Mouse (Mus musculus) kidney, postnatal 36 days (tissue): Measurements from ENCODE around the gene Amph.
"Not testable (repeated sequence)": the region's sequence is repeated elsewhere in the genome, so short reads cannot be mapped to it uniquely, and the experiment has no call there.

Source experiments
- DNase-seq, 2 experiments: peaks; one replicate each; pipeline ENCODE4 v3.0.0; 2021 to 2022; ENCODE audit warnings: mixed read lengths in 2 of 2

Amph gene

GRCm38 (mm10) chr13:18948171-18949028 is at the start of gene Amph:
Gene Amph, plus strand, starts transcription at chr13:18948205.
- DNase-seq, result peak; percentile 68 to 76

GRCm38 (mm10) chr13:18903623-18904022 is 44.4 kb upstream of the Amph start:
- DNase-seq, result no peak

DNA sequence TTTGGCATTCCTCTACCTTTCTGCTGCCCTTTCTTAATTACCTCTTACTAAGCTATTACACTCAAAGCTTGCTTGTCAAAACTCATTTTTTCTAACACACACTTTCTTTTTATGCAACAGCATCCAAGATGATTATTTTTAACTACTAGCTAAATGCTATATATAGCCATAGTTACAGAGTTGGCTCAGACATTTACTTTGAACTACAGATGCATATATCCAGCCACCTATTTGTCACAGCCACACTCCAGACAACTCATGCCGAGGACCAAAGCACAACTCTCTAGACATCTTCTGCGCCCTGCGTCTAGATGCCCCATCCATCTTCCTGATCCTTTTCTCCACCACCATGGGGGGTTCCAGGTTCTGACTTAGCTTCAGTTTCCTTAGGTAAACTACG is 33.2 kb upstream of the Amph start:
- DNase-seq, result no peak

DNA sequence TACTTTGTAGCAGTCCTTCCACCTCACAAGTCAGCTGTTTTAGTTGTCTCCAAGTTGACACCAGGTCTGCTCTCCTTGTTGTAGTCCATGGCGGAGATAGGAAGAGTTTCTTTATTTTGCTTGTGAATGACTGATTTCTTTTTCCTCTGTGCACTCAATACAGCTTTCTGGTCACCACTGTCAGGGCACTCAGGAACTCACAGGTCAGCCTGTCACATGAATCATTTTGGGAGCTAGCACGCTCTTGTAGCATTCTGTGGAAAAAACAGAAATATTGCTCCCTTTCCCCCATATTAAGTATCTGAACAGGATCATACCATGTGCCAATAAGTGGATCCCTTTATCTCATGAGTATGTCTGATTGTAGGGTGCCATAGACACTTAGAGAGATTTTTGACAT is 14.8 kb upstream of the Amph start:
- not testable (repeated sequence) for DNase-seq

DNA sequence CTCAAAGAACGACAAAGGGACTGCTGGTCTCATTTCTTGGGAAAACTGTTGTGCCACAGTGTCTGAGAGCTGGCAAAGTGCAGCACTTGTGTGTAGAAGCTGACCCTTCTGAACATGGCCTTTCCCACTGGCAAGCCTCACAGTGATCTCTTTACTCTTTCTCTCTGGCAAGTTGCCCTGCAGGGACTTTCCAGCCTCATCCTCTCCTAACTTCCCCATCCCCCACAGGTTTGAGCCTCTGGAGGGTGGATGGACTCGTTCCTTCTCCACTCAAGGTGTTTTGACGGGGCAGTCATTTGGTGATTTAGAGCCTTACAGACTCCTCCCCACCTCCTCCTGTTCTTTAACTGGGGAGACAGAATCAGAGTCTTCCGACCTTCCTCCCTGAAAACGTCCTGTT is 319 bp upstream of the Amph start:
- no peak for DNase-seq

GRCm38 (mm10) chr13:18949029-18949350 is 985 bp downstream of the Amph start:
- DNase-seq, result no peak

DNA sequence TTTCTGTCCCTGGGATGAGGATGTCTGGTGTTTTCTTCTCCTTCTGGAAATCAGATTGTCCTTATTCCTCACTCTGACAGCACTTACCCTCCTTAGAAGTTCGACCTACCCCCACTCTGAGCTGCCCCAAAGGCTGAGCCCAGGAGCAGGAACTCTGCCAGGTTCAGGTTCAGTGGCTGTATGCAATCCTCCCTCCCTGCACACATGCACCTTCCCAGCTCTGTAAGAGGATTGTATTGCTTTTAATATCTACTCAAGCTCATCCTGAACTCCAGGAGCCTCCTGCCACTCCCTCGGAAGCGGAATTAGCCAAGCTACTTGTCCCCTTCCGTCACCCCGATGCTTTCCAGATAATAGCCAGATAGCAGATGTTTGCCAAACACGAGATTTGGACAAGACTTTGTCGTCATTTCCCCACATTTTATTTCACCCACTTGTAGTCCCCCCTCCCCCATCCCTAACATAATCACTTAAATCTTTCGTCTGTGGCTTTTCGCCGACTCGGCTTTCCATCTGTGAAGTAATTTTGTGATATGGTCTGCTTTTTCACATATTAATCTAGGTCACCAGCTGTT is 1.7 kb downstream of the Amph start:
- peak; percentile 54 to 66 for DNase-seq

- no peak for DNase-seq
These were observed 5.6 kb downstream of the Amph start for GRCm38 (mm10) chr13:18953575-18953974.

- DNase-seq, result no peak
These were observed 8.3 kb downstream of the Amph start for GRCm38 (mm10) chr13:18956065-18956913.

- DNase-seq, result no peak
These were observed 9.0 kb downstream of the Amph start for GRCm38 (mm10) chr13:18957028-18957427.

DNA sequence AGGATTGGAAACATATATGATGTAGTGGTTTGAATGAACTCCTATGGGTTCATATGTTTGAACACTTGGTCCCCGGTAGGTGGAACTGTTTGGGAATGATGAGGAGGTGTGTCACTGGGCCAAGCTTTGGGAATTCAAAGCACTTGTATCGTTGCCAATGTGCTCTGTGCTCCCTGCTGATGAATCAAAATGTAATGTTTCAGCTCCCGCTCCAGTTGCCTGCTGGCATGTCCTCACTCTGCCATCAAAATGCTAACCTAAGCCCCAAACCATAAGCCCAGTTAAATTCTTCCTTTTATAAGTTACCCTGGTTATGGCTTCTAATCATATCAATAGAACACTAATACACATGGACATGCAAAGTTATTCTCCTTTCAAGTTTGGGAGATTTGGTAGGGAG is 24.6 kb downstream of the Amph start:
- no peak for DNase-seq

GRCm38 (mm10) chr13:18974351-18974750 is 26.3 kb downstream of the Amph start:
- no peak for DNase-seq

DNA sequence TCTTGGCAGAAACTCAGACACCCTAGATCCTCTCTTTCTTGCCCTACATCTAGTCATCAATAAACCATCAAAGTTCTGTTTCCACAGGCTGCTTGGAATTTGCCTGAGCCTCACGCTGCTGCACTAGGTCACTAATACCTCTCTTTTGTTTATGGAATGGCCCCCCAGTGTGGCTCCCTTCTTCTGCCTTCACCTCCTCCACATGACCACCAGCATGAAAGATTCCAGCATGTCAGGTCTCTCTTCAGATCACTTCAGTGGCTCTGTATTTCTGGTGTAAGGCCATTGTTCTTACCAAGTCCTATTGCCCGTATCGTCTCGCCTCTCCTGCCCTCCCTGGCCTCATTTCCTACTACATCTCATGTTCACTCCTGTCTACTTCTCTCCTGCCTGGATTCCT is 39.3 kb downstream of the Amph start:
- no peak for DNase-seq

DNA sequence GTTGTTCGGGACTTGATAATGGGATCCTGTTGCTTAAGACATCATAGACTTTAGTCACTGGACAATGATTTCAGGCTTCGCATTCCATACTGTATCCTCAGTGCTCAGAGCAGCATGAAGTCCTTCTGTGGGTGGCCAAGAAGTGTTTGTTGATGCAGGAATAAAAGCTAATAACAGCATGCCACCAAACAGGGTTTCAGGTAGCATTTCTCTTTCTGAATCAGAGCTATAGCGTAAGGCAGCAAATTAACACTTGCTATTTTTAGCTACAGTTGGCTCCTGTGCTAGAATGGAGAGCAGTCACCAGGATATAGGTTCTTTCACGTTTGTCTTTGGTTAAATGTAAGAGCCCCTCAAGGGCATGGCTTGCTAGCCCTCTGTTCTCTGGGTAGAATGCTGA is 40.3 kb downstream of the Amph start:
- DNase-seq, result no peak

DNA sequence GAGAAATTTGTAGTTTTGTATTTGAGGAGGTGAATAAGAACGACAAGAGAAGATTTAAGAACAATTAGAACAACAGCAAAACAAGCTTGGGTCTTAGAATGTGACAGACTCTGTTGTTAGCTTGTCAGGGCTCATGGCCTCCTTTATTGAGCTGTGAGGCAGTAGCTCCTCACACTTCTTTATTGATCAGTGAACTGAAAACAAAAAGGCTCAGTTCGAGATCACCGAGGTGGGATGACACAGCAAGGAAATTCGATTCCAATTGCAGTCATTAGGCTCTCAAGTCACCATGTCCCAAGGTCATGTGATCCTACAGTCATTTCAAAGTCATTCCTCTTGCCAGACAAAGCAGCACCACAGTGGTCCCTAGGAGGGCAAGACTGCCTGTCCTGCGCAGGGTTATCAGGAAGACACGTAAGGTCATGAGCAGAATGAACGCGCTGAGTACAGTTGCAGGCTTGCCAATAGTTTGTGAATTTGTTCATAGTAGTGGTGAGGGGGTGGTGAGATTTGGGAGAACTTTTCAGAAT is 41.2 kb downstream of the Amph start:
- no peak for DNase-seq

GRCm38 (mm10) chr13:19002502-19002901 is 54.5 kb downstream of the Amph start:
- DNase-seq, result no peak

DNA sequence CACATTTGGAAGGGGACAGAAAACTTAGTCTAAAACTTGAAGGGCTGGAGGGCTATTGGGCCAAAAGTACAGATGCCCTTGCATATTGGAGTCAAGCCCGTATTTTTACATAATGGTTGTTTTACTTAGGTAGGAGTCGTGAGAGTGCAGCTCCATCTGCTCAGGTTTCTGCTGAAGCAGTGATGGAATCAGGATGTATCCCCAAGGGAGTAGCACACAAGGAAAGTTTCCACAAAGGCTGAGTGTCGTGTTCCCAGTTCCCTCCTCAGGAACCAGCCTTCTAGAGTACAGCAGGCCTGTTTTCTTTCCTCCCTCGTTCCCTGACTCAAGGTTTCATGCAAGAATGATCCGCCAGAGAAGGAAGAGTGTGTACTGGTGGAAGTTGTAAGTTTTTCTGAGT is 56.4 kb downstream of the Amph start:
- no peak for DNase-seq

- no peak for DNase-seq
These were observed 60.4 kb downstream of the Amph start for GRCm38 (mm10) chr13:19008440-19008839.

- no peak for DNase-seq
These were observed 66.9 kb downstream of the Amph start for GRCm38 (mm10) chr13:19014825-19015375.

DNA sequence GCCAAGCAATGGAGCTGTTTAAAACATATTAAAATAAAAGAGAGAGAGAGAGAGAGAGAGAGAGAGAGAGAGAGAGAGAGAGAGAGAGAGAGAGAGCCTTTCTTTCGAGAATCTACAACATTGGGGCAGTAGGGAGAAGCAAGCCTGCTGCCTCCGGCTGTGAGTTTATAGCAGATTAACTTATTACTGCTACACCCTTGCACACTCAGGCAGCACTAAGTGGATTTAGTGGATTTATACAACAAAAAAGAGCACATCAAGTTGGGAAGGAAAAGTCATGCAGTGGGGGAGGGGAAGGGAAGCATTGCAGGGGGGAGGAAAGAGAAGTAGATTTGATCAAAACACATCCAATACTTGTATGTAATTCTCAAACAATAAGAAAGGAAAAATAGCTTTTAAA is 73.5 kb downstream of the Amph start:
- no peak for DNase-seq

- no peak for DNase-seq
These were observed 74.3 kb downstream of the Amph start for GRCm38 (mm10) chr13:19022310-19022709.

DNA sequence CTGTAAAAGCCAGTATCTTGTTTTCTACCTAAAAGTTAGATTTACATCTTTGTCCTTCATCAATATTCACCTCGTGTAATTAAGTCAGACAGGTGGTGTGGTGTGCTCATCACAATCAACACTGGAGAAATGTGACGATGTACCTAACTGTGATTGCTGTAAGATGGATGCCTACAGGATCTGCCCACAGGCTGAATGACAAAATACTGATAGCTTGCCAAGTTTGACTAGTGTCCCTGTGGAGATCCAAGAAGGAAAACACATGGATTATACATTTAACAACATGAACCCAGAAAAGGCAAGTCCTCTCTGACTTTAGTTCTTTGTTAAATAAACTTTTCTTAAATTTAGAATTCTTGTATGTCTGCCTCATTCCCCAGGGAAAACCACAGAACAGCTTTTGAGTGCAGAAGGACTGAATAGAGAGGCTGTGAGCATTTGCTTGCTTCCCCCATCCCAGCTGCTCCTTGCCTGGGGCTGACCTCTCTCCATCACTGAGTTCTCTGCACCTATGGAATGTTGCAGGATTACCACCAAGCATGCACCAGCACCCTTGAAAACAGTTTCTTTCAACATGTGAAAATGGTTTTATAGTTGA is 77.2 kb downstream of the Amph start:
- no peak for DNase-seq

DNA sequence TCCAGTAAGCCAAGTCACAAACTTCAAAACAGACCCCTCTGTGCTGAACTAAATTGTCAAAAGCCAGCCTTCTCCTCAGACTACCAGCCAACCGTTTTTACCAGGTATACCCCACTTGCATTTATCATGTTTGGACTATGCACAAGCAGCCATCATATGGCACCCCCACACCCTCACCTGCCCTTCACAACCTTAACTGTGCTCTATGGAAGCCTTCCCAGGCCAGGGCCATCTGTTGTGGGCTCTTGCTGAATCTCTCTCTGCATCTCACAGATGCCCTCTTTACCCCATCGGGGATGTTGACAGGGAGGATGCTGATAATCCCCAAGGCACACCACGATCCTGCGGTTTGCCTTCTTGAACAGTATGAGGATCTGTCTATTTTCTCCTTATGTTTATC is 77.9 kb downstream of the Amph start:
- DNase-seq, result no peak
